Mouse (Mus musculus) urinary bladder, postnatal 14 days (tissue): ENCODE results near the gene Gm13089.
"Not testable (repeated sequence)": the region's sequence is repeated elsewhere in the genome, so short reads cannot be mapped to it uniquely, and the experiment has no call there.

Source experiments
- DNase-seq: peaks from one replicate; pipeline ENCODE4 v3.0.0; 2021; ENCODE audit warnings: low spot score

Gene Gm13089

DNA sequence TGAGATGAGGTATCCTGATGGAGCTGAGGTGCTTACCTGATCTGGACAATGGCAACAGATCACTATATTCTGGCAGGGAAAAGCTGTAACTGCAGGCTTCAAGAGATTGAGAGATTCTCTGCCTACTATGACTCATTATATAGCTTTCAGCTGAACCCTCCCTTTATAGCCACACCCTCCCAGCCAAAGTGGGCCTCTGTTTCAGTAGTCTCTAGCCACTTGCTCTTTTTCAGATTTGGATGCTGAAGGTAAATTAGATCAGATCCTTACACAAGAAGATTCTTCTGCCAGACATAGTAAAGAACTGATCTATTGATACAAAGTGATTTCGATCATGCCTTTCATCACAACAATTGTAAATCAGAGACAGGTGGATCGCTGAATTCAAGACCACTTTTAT, at the start of gene Gm13089:
Gm13089 (minus strand) TSS at position 101 of the 400 bp plus-strand sequence.
- no peak for DNase-seq

DNA sequence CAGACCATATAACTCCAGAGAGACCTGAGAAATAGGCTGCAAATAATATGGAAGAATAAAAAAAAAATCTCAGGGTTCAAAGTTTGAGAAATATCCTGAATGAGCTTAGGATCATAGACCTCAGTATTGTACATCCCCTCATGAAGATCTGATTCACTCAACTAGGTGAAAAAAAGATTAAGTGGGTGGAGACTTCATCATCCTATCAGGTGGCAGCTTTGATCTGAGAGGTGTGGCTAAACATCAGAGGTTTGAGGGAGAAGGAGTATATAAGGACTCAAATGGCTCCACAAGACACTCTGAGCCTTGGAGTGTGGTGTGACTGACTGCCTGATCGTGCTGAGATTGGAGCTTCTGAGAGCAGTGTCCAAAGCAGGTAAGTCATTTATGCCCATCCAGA, 16.6 kb upstream of the Gm13089 start, which contains the start of gene Gm13078:
Gm13078 (plus strand) TSS at position 301 of the 400 bp plus-strand sequence.
- DNase-seq: no peak

DNA sequence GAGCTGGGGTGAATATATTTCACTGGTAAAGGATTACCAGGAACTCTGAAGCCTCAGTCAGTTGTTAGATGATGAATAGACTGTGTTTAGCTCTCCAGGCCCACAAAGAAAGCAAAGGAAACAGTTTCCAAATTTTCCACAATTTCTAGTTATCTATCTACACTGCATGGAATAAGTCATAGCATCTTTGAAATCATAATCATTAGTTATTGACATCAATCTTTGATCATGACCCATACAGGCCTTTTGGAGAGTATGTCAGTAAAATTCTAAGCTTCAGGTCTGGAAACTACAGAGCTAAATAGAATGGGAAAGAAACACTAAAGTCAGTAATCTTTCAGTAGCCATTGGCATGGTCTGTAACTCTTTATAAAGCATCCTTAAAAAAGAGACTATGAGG, 45.4 kb downstream of the Gm13089 start, which contains the start of gene Gm13088:
Gm13088 (minus strand) TSS at position 101 of the 400 bp plus-strand sequence.
- not testable (repeated sequence) for DNase-seq
